Mouse (Mus musculus) liver, postnatal 0 days (tissue): Measurements from ENCODE around the gene Gm10974.

Source experiments
- CTCF ChIP-seq: sonication (generic); IDR thresholded peaks from 2 replicates; pipeline ENCODE4 v1.5.1; 2016; ENCODE audit warnings: antibody characterized with exemption, low read depth
- EP300 ChIP-seq: IDR thresholded peaks from 2 replicates; pipeline ENCODE4 v1.6.1; 2016; ENCODE audit warnings: antibody characterized with exemption, low read depth, mild to moderate bottlenecking

DNA sequence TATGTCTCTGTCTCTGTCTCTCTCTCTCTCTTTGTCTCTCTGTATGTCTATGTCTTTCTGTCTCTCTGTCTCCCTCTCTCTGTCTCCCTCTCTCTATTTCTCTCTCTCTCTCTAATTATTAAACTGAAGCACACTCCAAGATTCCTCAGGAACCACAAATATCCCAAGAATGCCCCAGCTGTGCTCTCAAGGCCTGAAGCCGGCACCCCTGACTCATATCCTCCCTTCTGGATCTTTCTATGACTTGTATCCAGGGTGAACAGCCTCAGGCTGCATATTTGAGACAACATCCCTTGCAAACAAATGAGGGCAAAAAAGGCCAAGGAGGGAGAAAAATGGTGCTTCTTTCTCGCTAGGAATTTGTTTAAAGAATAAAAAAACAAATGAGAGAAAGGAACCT lies at the start of gene Gm10974:
- TF ChIP-seq EP300: no peak
- TF ChIP-seq CTCF: no peak
